Mouse (Mus musculus) c-Kit-positive CD71-positive TER-119-positive erythroid progenitor cells, embryonic 14.5 days (primary cell): ENCODE measurements around the gene Vmn2r30.
"Not testable (repeated sequence)": the region's sequence is repeated elsewhere in the genome, so short reads cannot be mapped to it uniquely, and the experiment has no call there.

ENCODE experiments used
- DNase-seq: peaks from one replicate; pipeline ENCODE4 v3.0.0-alpha.2; 2013; ENCODE audit warnings: low spot score

The Vmn2r30 gene

DNA sequence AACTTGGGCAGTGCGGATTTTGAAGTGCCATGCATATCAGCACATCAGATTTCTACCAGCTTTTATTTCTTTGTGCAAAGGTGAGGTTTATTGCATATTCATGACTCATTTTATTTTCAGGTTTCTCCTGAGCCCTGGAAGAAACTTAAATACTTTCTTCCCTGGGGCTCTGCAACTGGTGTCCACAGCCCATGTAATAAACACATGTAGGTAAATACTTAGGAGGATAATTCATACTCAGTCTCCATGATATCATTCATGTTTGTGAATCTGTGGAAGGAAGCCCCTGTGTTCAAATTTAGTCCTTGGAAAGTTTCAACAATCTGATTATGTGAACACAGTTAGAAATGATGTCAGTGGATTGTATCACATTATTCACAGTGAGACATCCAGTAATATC lies at the start of gene Vmn2r30:
Gene Vmn2r30 (minus strand): TSS at position 101 of the 400 bp plus-strand sequence.
- DNase-seq, result not testable (repeated sequence)

DNA sequence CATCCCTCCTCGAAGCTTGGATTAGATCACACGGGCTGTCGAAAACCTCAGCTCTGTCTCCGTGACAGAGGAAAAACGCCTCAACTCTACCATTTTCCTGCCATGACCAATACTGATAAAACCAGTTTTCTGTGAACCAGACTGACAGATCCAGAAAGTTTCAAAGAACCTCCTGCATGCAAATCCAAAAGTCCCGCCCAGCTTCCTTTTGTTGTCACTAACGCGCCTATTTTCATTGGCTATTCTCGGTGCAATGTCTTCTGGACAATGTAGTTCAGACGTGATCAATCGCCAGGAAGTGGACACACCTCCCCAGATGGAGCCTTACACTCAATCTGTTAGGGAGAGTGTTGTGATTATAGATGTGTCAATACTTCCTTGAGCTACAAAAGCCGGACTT lies 37.0 kb upstream of the Vmn2r30 start, which contains the start of gene Gm45783:
Gene Gm45783 (minus strand): TSS at position 143 of the 400 bp plus-strand sequence.
- not testable (repeated sequence) for DNase-seq

DNA sequence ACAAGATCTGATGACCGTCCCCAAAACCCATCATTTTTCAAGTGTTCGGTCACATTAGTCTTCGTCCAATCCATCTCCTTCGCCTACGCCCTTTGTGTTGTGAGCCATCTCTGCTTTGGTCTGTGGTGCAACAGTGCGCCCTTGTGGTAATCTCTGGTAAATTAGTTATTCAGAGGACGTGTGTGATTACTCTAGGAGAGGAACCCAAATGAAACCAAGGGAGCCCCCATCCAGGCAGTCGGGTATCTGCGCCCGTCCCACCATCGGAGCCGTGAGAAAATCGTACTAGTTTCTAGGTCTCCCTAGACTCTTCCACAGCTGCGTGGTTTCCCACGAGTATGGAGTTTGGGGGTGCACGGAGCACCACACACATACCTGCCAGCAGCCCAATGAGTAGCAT lies 41.8 kb downstream of the Vmn2r30 start:
- peak; percentile 45 for DNase-seq

DNA sequence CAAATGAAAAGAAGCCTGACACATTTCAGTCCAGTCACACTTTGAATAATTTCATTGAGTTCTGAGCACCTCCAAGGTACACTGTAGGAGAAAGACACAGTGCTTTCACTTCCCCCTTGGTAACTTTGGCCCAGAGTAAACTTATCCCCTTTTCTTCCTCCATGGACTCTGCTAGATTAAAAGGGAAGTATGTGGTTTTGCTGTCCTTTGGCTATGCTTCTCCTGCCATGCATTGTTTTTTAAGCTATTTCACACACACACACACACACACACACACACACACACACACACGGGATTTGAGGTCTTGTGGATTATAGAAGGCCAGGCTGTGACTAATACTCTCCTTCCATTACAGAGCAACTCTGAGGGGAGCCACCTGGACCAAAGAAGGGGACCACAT lies 56.0 kb downstream of the Vmn2r30 start:
- DNase-seq, result no peak

DNA sequence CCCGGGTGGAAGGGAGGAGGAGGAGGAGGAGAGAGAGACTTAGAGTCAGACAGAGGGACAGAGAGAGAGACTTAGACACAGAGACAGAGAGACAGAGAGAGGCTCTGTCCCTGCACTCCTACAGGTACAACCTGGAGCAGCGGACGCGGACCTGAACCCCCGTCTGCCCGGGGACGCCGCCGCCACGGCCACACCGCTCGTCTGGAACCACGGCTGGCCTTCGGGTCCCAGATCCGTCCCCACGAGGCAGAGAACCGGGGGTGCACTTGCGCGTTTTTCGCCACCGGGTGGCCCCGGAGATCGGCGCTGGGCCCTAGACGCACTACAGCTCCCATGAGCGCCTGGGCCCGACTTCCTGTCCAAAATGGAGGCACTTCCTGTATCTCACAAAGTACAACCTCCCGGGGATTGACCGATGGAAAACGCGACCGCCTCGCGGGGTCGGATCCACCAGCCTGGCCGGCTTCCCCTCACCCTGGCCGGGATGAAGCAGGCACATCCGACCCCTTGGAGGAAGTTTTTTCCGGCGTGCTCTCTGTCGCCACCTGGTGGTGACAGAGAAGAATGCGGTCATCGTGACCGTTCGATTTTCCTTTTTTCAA lies 59.3 kb downstream of the Vmn2r30 start, which contains the start of gene Gm45844:
Gene Gm45844 (minus strand): TSS at position 324 of the 602 bp plus-strand sequence.
- peak; percentile 48 for DNase-seq

DNA sequence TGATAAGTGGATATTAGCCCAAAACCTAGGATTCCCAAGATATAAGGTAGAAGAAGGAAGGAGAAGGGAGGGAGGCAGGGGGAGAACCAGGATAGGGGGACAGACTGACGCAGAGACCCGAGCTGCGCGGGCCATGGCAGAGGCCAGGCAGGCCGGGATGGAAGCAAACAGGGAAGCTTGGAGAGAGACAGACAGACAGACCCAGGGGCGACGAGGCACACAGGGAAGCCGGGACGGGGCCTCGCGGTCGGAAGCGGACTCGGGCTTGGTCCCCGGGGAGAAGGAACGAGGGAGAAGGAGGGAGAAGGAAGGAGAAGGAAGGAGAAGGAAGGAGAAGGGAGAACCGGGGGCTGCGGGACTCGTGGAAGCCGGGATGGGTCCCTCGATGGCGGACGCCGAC lies 59.9 kb downstream of the Vmn2r30 start:
- not testable (repeated sequence) for DNase-seq
